Mouse (Mus musculus) layer of hippocampus, postnatal 36 days (tissue): ENCODE results near the gene Ldb3. TPM values are rescaled to one million over a fixed set of nuclear protein-coding genes. Genes with fewer than 3 reads are reported as not detected.

ENCODE experiments used
- DNase-seq, 2 experiments: peaks; one replicate each; pipeline ENCODE4 v3.0.0; 2022
- total RNA-seq, 2 experiments: library from RNA; stranded (reverse); gene quantifications; 2 replicates each; pipeline ENCODE4 v1.2.3; 2021

Ldb3 gene
- total RNA-seq, 2 experiments from 2014 or later: 3.4 to 4.0 TPM

DNA sequence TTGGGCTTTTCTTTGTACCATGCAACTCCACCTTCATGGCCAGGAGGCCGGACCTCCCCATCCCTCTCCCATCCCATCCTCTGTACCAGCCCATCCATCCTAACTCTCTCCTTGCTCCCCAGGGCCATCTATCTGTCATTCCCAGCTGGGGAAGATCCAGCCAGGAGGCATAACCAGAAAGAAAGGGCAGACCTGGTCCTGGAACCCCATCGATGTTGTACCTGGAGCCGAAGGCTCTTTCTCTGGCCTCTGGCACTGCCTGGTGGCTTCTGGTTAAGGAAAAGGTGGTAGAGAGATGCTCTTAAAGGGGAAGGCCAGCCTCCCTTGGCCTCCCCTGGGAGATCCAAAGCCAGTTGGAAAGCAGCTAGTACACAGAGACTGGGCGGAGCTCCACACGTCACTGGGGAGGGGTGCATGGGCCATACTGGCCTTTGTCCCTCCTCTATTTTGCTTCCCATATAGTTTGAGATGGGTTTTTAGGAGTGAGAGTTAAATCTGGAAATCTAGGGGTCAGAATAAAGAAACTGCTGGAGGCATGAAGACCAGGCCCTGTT, 1.6 kb upstream of the Ldb3 start:
- no peak for DNase-seq

- DNase-seq: no peak
Observed at GRCm38 (mm10) chr14:34589185-34589713, 767 bp upstream of the Ldb3 start.

- no peak for DNase-seq
Observed at GRCm38 (mm10) chr14:34588005-34588404, 477 bp downstream of the Ldb3 start.

DNA sequence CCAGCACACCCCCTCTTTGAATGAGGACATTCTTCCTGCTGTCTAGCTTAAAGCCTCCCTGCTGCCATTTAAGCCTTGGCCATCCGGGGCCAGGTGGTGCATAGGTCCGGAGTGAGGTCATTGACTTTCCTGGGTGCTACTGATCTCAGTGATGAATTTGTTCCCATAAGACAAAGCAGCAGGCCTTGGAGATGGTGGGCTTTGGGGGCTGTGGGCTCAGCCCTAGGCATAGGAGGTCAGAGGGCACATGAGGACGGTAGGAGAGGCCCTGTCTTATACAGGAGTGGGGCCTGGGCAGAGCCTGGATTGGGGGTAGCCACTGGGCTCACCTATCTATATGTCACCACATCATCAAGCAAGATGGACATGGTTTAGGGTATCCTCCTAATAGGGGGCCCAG, 1.6 kb downstream of the Ldb3 start:
- DNase-seq: no peak

- DNase-seq: no peak
Observed at GRCm38 (mm10) chr14:34585358-34586105, 3.0 kb downstream of the Ldb3 start.

DNA sequence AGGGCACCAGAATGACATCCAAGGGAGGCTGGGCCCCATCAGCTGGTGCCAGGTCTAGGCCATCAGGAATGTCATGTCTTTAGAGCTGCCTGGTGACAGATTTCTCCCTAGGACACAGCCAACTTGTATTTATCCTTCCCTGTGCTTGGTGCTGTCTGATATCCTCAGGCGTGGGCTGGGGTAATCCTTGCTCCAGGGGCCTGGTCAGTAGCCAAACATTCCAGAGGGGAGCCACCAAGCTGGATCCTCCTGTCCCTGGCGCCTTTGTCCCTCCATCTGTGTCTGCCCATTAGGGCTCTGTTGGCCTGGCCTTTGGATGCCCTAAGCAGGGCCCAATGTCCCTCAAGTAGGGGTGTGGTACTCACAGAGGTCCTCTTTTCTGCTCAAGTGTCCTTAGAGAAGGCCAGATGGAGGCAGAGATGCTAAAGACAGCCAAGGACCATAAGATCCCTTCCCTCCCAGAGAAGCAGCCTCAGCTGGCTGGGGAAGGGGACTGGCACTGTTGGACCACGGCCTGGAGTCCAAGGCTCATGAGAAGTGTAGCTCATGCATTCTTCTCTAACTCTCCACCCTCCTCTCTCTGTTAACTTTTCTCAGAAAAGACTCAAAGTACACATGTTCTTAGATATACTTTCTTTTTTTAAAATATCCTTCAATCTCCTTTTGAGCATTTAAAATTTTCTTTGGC, 5.6 kb downstream of the Ldb3 start:
- DNase-seq: no peak

- DNase-seq: no peak
Observed at GRCm38 (mm10) chr14:34576858-34577257, 11.6 kb downstream of the Ldb3 start.

DNA sequence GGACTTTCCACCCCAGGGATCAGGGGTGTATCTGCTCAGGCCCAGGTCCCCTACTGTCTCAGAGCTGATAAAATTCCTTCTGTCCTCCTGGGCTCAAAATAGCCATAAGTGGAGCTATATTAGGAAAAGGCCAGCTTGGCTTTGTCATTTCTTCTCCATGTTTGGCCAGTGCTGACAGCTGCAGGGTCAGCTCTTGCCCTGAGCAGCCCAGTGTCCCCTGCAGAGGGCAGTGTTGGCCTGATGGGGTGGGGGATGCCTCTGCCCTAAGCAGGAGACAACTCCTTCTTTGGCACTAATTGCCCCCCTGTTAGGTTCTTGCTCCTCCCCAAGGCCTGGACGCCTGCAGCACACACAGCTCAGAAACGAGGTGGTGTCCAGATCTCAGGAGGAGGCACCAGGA, 14.4 kb downstream of the Ldb3 start:
- no peak for DNase-seq

- DNase-seq: no peak
Observed at GRCm38 (mm10) chr14:34573348-34573913, 15.1 kb downstream of the Ldb3 start.

DNA sequence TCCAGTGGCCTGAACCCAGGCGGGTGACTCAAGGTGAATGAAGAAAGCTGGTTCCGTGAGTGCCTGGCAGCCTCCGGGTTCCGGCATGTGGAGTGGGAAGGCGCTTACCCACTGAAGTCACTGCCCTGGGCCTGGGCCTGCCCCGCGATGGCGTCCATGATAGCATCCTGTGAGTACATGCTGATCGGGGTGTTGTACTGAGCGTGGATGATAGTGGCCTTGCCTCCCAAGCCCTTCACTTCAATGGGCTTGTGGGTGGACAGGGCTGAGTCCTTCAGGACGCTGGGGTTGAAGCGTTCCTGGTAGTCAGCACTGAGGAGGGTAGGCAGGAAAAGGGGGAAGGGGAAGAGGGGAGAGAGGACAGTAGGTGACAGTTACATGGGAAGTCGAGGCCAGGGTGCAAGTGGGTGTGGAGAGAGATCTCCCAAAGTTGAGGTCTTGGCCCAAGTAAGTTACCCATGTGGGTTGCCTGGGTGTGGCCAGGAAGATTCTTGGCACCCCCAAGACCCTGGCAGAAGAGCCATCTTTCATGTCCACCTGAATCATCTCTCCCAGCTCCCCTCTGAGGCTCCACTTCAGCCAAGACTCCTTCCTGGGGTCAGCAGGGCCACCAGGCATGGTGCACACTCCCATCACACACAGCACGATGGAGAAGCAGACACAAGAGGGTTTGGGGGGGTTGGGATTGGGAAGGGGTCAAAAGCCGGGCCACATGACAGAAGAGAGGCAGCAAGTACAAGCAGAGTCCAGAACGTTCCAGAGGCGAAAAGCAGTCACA, 16.7 kb downstream of the Ldb3 start:
- DNase-seq: no peak

DNA sequence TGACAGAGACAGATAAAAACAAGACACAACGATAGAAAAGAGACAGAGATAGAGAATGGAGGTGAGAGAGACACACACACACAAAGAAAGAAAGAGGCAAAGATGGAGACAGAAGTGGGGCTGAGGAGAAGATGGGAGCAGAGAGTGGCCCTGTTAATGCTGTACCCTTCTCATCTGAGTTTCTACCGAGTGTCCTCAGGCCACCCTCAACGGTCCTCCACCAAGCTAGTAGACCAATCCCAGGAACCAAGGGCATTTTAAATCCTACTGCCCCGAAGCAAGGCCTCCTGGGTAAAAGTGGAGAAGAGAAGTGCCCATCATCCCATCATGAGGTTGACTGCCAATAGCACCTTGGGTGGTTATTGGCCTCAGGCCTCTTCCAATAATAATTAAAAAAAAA, 17.6 kb downstream of the Ldb3 start:
- no peak for DNase-seq

DNA sequence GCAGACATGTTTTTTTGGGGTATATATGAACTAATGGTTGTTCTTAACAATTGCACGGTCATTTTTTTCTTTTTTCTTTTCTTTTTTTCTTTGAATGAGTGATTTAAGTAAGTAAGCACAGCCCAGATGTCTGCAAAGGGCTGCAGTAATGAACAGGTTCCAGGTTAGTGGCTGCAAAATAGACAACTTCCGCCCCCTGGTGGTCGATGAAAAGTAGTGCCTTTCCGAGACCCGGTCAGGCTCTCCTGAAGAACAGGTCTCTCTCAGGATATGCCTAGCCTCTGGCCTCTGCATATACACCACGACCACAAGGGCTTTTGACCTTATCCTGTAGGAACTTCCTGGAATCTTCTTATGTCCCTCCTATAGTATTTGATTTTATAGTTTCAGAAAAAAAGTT, 18.2 kb downstream of the Ldb3 start:
- DNase-seq: peak; percentile 69 to 76

- no peak for DNase-seq
Observed at GRCm38 (mm10) chr14:34569534-34570194, 18.8 kb downstream of the Ldb3 start.

GRCm38 (mm10) chr14:34568626-34569025, 19.9 kb downstream of the Ldb3 start:
- no peak for DNase-seq

GRCm38 (mm10) chr14:34567697-34568096, 20.8 kb downstream of the Ldb3 start:
- no peak for DNase-seq

DNA sequence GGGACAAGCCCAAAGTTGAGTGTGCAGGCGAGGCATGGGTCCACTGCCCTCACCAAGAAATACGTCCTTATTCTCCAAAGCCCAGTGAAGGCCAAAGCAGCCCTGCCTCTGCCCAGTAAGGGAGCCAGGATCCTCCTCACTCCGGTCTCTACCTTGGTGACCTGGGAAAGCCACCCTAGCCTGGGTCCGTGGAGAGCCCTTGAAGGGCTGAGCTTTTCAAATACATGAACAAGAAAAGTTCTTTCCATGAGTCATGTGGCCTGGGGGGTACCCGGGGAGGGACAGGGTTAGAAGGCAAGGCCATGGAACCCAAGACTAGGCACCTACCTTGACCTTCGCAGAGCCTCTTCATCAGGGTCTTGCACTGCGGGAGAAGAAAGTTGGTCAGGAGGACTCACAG, 22.0 kb downstream of the Ldb3 start:
- no peak for DNase-seq

DNA sequence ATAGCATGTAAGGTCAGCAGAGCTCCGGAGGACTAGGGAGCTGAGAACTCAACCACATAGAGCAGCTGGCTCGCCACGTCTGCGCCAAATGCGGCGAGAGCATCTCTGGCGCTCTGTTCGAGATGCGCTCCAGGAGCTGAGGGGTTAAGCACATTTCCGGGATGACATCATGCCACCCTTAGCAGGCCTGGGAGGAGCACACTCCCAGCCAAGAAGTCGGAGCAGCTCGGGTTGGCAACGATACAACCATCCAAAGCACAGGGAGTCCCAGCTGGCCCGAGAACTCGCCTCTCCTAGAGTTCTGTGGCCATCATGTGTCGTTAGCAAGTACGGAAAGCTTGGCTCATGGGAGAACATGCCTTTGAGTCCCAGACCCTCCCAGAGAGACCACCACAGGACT, 22.8 kb downstream of the Ldb3 start:
- no peak for DNase-seq

GRCm38 (mm10) chr14:34564646-34565045, 23.8 kb downstream of the Ldb3 start:
- no peak for DNase-seq

DNA sequence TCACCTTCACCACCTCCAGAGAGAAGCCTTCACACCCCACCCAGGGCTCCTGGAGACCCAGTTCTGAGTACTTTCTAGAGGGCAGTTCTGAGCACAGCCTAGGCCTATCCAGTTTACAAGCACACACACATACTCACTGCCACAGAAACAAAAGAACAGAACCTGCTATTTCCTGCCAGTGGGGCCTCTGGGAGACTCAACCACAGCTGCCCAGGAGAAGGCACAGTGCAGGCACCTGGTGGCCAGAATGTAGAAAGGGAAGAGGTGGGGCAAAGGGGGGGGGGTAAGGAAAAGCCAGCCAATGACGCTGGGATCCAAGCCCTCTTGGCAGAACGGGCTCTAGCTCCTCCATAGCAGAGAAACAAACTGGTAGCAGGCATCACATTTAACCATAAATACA, 26.1 kb downstream of the Ldb3 start:
- DNase-seq: no peak

GRCm38 (mm10) chr14:34561647-34562046, 26.8 kb downstream of the Ldb3 start:
- no peak for DNase-seq

GRCm38 (mm10) chr14:34558947-34559346, 29.5 kb downstream of the Ldb3 start:
- no peak for DNase-seq

DNA sequence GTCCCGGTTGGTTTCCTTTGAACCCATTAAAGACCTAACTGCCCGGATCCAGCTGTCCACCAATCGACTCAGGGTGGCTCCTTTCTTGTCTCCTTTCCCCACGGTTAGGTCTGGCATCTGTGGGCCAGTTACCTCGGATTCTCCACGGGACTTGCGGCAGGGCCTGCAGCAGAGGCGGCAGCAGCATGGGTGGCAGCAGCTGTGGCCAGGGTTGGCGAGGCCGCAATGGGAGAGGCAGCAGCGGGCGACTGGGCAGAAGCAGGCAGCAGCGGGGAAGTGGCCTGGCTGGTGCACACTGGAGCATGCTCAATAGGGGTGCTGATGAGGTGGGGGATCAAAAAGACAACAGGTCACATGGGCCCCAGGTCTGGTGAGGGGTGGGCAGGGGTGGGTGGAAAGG, 33.3 kb downstream of the Ldb3 start:
- no peak for DNase-seq
